Mouse (Mus musculus) left cerebral cortex, adult 8-10 months (tissue): ENCODE data around the gene Cxcl14. TPM values are rescaled to one million over a fixed set of nuclear protein-coding genes. Genes with fewer than 3 reads are reported as not detected.

Experiments
- DNase-seq, 2 experiments: peaks; one replicate each; pipeline ENCODE4 v3.0.0; 2022; ENCODE audit warnings: low spot score in 2 of 2
- total RNA-seq, 4 experiments: library from RNA; stranded (reverse); gene quantifications; 2 replicates each; pipeline ENCODE4 v1.2.4; 2022

The Cxcl14 gene
- total RNA-seq, 4 experiments from 2014 or later: 124 to 142 (median 136) TPM

- DNase-seq: no peak
These were observed 6.4 kb downstream of the Cxcl14 start for GRCm38 (mm10) chr13:56289998-56290397.

- no peak for DNase-seq
These were observed 7.1 kb downstream of the Cxcl14 start for GRCm38 (mm10) chr13:56289261-56289660.

- no peak for DNase-seq
These were observed 7.8 kb downstream of the Cxcl14 start for GRCm38 (mm10) chr13:56288601-56289000.

- DNase-seq: no peak
These were observed 9.3 kb downstream of the Cxcl14 start for GRCm38 (mm10) chr13:56287091-56287490.

- DNase-seq: no peak
These were observed 13.0 kb downstream of the Cxcl14 start for GRCm38 (mm10) chr13:56283321-56283720.

- no peak for DNase-seq
These were observed 16.0 kb downstream of the Cxcl14 start for GRCm38 (mm10) chr13:56280356-56280755.

GRCm38 (mm10) chr13:56279439-56279838, 16.9 kb downstream of the Cxcl14 start:
- peak; percentile 40 to 87 for DNase-seq

GRCm38 (mm10) chr13:56275171-56275570, 21.2 kb downstream of the Cxcl14 start:
- DNase-seq: no peak

GRCm38 (mm10) chr13:56270124-56270523, 26.2 kb downstream of the Cxcl14 start:
- peak in 1 of 2 experiments; percentile 49 for DNase-seq

- DNase-seq: no peak
These were observed 29.0 kb downstream of the Cxcl14 start for GRCm38 (mm10) chr13:56267396-56267795.

- no peak for DNase-seq
These were observed 29.9 kb downstream of the Cxcl14 start for GRCm38 (mm10) chr13:56266435-56266834.

GRCm38 (mm10) chr13:56265661-56266060, 30.7 kb downstream of the Cxcl14 start:
- DNase-seq: peak in 1 of 2 experiments; percentile 79

- DNase-seq: no peak
These were observed 34.1 kb downstream of the Cxcl14 start for GRCm38 (mm10) chr13:56262269-56262668.

GRCm38 (mm10) chr13:56260344-56260780, 36.0 kb downstream of the Cxcl14 start:
- no peak for DNase-seq

- no peak for DNase-seq
These were observed 36.5 kb downstream of the Cxcl14 start for GRCm38 (mm10) chr13:56259926-56260250.

GRCm38 (mm10) chr13:56259021-56259925, 37.1 kb downstream of the Cxcl14 start:
- no peak for DNase-seq

GRCm38 (mm10) chr13:56258196-56259020, 37.9 kb downstream of the Cxcl14 start:
- DNase-seq: no peak

GRCm38 (mm10) chr13:56257469-56258153, 38.7 kb downstream of the Cxcl14 start:
- DNase-seq: no peak

GRCm38 (mm10) chr13:56256716-56257299, 39.5 kb downstream of the Cxcl14 start:
- no peak for DNase-seq

- no peak for DNase-seq
These were observed 43.0 kb downstream of the Cxcl14 start for GRCm38 (mm10) chr13:56253379-56253778.

GRCm38 (mm10) chr13:56252783-56253182, 43.6 kb downstream of the Cxcl14 start:
- DNase-seq: no peak
